Mouse (Mus musculus) CD4-positive helper T cell, adult 2 months (primary cell): ENCODE measurements around the gene Bpnt1.

Experiments
- DNase-seq: peaks from one replicate; pipeline ENCODE4 v3.0.0-alpha.2; 2012; ENCODE audit warnings: low read depth, missing footprints, low spot score

The Bpnt1 gene

DNA sequence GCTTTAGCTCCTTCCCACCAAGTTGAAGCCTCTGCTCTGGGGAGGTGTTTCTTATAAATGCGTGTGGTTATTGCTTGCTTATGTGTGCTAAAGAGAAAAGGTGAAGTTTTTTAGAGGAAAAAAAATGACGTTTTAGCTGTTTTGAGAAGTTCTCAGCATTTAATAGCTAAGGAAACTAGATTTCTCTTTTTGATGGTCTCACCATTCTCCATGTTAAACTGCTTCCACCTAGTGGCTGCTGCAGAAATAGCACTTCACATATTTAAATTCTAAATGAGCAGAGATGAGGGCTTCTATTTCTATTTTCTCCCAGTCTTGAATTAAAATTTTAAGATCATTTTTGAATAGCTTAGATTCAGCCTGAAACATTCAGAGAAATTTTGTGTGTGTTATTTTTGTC lies 72.1 kb downstream of the Bpnt1 start:
- DNase-seq = peak; percentile 49

- DNase-seq = no peak
Measured at GRCm38 (mm10) chr1:185405921-185406320, 74.0 kb downstream of the Bpnt1 start.
